Mouse (Mus musculus) lung, adult 10 weeks (tissue): Measurements from ENCODE around the gene Mss51. TPM values are rescaled to one million over a fixed set of nuclear protein-coding genes. Genes with fewer than 3 reads are reported as not detected.

Source experiments
- polyA plus RNA-seq: library from polyadenylated mRNA; stranded (reverse); fragments of 350-450 nt; fragmentation: Illumina TruSeq; extraction: RNeasy Lipid Tissue Mini Kit (QIAGEN cat#74804); gene quantifications from one replicate; pipeline ENCODE4 v1.2.3, GENCODE M21; 2014; ENCODE audit warnings: low read depth, low replicate concordance; ENCODE audit not compliant: insufficient read depth

Gene Mss51
- 0.38 TPM for polyA plus RNA-seq

GRCm38 (mm10) chr14:20496603-20497002 is at the start of gene Mss51:
TSS of gene Mss51 (minus strand) at chr14:20496901.

GRCm38 (mm10) chr14:20546415-20546814 is 49.7 kb upstream of the Mss51 start, which contains the start of gene Ppp3cb:
TSS of gene Ppp3cb (minus strand) at chr14:20546573.

GRCm38 (mm10) chr14:20479291-20480194 is 17.2 kb downstream of the Mss51 start, which contains the start of gene Anxa7:
TSS of gene Anxa7 (minus strand) at chr14:20480133.

GRCm38 (mm10) chr14:20451765-20452331 is 44.9 kb downstream of the Mss51 start, which contains the start of gene Cfap70:
TSS of gene Cfap70 (minus strand) at chr14:20452226.

Other genes starting within 250 kb of the Mss51 start
- gene Kcnk16, start 227.7 kb downstream of the Mss51 start, polyA plus RNA-seq, result not detected
- 17.6 TPM for gene Nudt13, start 202.2 kb downstream of the Mss51 start, polyA plus RNA-seq
- 11.6 TPM for gene Ecd, start 148.8 kb downstream of the Mss51 start, polyA plus RNA-seq
- 17.4 TPM for gene Fam149b, start 148.7 kb downstream of the Mss51 start, polyA plus RNA-seq
- gene Dnajc9, start 108.0 kb downstream of the Mss51 start, polyA plus RNA-seq, result 30.7 TPM
- 67.1 TPM for gene Mrps16, start 103.3 kb downstream of the Mss51 start, polyA plus RNA-seq
- 3.1 TPM for gene Cfap70, start 44.7 kb downstream of the Mss51 start, polyA plus RNA-seq
- 69.0 TPM for gene Anxa7, start 16.8 kb downstream of the Mss51 start, polyA plus RNA-seq
- gene Ppp3cb, start 49.7 kb upstream of the Mss51 start, polyA plus RNA-seq, result 27.9 TPM
- gene Usp54, start 144.2 kb upstream of the Mss51 start, polyA plus RNA-seq, result 7.0 TPM
- gene Myoz1, start 159.6 kb upstream of the Mss51 start, polyA plus RNA-seq, result 0.24 TPM
- gene Synpo2l, start 171.5 kb upstream of the Mss51 start, polyA plus RNA-seq, result 0.87 TPM
- gene Sec24c, start 177.4 kb upstream of the Mss51 start, polyA plus RNA-seq, result 30.6 TPM
- 11.0 TPM for gene Fut11, start 198.1 kb upstream of the Mss51 start, polyA plus RNA-seq
- gene Chchd1, start 206.1 kb upstream of the Mss51 start, polyA plus RNA-seq, result 110 TPM
- 33.3 TPM for gene Zswim8, start 210.7 kb upstream of the Mss51 start, polyA plus RNA-seq
- gene Ndst2, start 237.7 kb upstream of the Mss51 start, polyA plus RNA-seq, result 11.4 TPM